Mouse (Mus musculus) bone marrow macrophage, adult 2 months (primary cell): ENCODE results near the gene Gucy2d. TPM values are rescaled to one million over a fixed set of nuclear protein-coding genes. Genes with fewer than 3 reads are reported as not detected.

Experiments
- H3K27ac ChIP-seq: 2 replicates; pipeline ENCODE4 v1.5.1; 2012; ENCODE audit warnings: low read depth, low read length; ENCODE audit not compliant: insufficient read depth
- H3K4me1 ChIP-seq: 2 replicates; pipeline ENCODE4 v1.6.1; 2012; ENCODE audit warnings: low read length; ENCODE audit not compliant: control insufficient read depth, insufficient read depth
- H3K4me3 ChIP-seq: 2 replicates; pipeline ENCODE4 v1.5.1; 2012; ENCODE audit warnings: mild to moderate bottlenecking, low read length, moderate library complexity; ENCODE audit not compliant: insufficient read depth
- CTCF ChIP-seq: IDR thresholded peaks from 2 replicates; pipeline ENCODE4 v1.5.1; 2012; ENCODE audit warnings: low read depth, mild to moderate bottlenecking, low read length, moderate library complexity
- POLR2A ChIP-seq: IDR thresholded peaks from 2 replicates; pipeline ENCODE4 v1.6.1; 2012; ENCODE audit warnings: mild to moderate bottlenecking, low read depth, low read length, borderline replicate concordance
- polyA plus RNA-seq: library from polyadenylated mRNA; stranded (reverse); fragments of >200 nt; gene quantifications from 2 replicates; pipeline ENCODE4 v1.2.4, GENCODE M21; 2012; ENCODE audit not compliant: missing spikeins, insufficient read depth, insufficient read length

Gucy2d gene
- polyA plus RNA-seq, 1 experiment: not detected

- Histone ChIP-seq H3K27ac (no peak overlapping the region), H3K4me1 (no peaks in the 10 kb centered on the region), H3K4me3 (no peak overlapping the region)
- TF ChIP-seq POLR2A (no peak), CTCF (no peak)
These were observed 40.3 kb downstream of the Gucy2d start for GRCm38 (mm10) chr7:98480481-98480880.

- Histone ChIP-seq H3K4me3 (no peak overlapping the region), H3K4me1 (no peaks in the 10 kb centered on the region), H3K27ac (no peak overlapping the region)
- TF ChIP-seq CTCF (peak; percentile 89), POLR2A (no peak)
These were observed 41.0 kb downstream of the Gucy2d start for GRCm38 (mm10) chr7:98481066-98481734.

GRCm38 (mm10) chr7:98481861-98482260 lies 41.6 kb downstream of the Gucy2d start:
- no peaks in the 10 kb centered on the region for H3K4me1 ChIP-seq
- TF ChIP-seq POLR2A (no peak), CTCF (no peak)
- H3K27ac ChIP-seq: no peak overlapping the region
- no peak overlapping the region for H3K4me3 ChIP-seq

GRCm38 (mm10) chr7:98482551-98483267 lies 42.5 kb downstream of the Gucy2d start:
- no peaks in the 10 kb centered on the region for H3K4me1 ChIP-seq
- no peak for TF ChIP-seq POLR2A
- no peak for TF ChIP-seq CTCF
- H3K4me3 ChIP-seq: no peak overlapping the region
- no peak overlapping the region for H3K27ac ChIP-seq

- Histone ChIP-seq H3K4me3 (no peak overlapping the region), H3K4me1 (no peaks in the 10 kb centered on the region), H3K27ac (no peak overlapping the region)
- TF ChIP-seq POLR2A (no peak), CTCF (no peak)
These were observed 43.0 kb downstream of the Gucy2d start for GRCm38 (mm10) chr7:98483268-98483607.

- H3K4me1 ChIP-seq: no peaks in the 10 kb centered on the region
- no peak overlapping the region for H3K4me3 ChIP-seq
- no peak for TF ChIP-seq POLR2A
- no peak for TF ChIP-seq CTCF
- no peak overlapping the region for H3K27ac ChIP-seq
These were observed 44.7 kb downstream of the Gucy2d start for GRCm38 (mm10) chr7:98484878-98485277.

- Histone ChIP-seq H3K4me1 (no peaks in the 10 kb centered on the region), H3K4me3 (no peak overlapping the region), H3K27ac (no peak overlapping the region)
- TF ChIP-seq POLR2A (no peak), CTCF (no peak)
These were observed 45.3 kb downstream of the Gucy2d start for GRCm38 (mm10) chr7:98485508-98485907.

- H3K4me3 ChIP-seq: no peak overlapping the region
- no peak overlapping the region for H3K27ac ChIP-seq
- TF ChIP-seq POLR2A (no peak), CTCF (no peak)
- H3K4me1 ChIP-seq: no peaks in the 10 kb centered on the region
These were observed 46.3 kb downstream of the Gucy2d start for GRCm38 (mm10) chr7:98486471-98486917.

- H3K4me1 ChIP-seq: no peaks in the 10 kb centered on the region
- no peak overlapping the region for H3K27ac ChIP-seq
- TF ChIP-seq POLR2A: no peak
- no peak for TF ChIP-seq CTCF
- H3K4me3 ChIP-seq: no peak overlapping the region
These were observed 47.2 kb downstream of the Gucy2d start for GRCm38 (mm10) chr7:98487202-98487980.
